Mouse (Mus musculus) T-helper 17 cell (primary cell): ENCODE measurements around the gene Gpr35.
"Not testable (repeated sequence)": the region's sequence is repeated elsewhere in the genome, so short reads cannot be mapped to it uniquely, and the experiment has no call there.

Source experiments
- in situ Hi-C, 2 experiments: fragments of 300-600 bp; cut with MboI, MseI; formaldehyde crosslinking; loops; 1 replicate in 1 of 2; 2 replicates in 1 of 2; pipeline ENCODE4 v1.15.1; 2025; ENCODE audit warnings: high pct_unique_total_duplicates in 2 of 2

The Gpr35 gene

DNA sequence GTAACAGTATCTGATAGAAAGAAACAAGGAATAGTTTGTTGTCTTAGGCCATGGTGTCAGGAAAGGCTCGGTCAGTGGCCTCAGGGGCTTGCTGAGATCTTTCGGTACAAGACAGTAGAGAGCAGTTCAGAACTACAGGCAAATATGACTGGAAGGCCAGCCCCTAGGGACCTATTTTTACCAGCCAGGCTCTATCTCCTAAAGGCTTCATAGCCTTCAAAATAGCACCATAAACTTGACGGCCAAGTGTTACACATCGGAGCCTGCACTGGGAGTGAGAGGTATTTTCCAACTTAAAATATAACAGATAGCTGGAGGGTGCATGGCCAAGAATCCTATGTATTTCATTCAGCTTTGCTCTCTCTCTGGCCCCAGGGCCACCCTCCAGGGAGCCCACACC, 29.2 kb upstream of the Gpr35 start:
- in situ Hi-C loops: loop anchor here (25.0 kb wide), 2 partner anchors 1116 to 1834 kb away; no protein-coding TSS in a partner anchor

DNA sequence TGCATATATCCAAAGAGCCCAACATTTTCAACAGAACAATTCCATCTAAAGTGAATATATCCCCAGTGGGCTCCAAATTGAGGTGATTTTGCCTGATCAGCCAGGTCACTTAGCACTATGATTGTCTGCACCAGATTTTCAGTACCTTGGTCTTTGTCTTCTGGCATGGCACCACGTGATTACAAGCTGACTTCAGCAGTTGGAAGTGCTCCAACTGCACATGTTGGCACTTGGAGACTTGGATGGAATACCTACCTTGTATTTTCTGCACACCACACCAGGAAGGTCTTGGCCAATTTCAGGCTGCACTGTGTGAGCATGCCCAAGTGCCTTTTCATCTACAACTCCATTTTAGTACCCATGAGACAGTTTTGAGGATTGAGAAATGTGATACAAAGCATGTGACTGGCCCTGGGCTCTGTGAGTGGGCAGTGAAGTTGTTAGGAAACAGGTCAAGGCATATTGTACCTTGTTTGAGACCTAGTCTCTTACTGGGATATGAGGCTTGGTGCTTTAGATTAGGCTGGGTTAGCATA, 20.4 kb upstream of the Gpr35 start:
- in situ Hi-C loops: loop anchor here in 1 of 2 experiments (25.0 kb wide), 1 partner anchor 1107 kb away; no protein-coding TSS in a partner anchor

GRCm38 (mm10) chr1:92933611-92934010, 17.1 kb upstream of the Gpr35 start:
- in situ Hi-C loops: loop anchor here in 1 of 2 experiments (25.0 kb wide), 1 partner anchor 1104 kb away; no protein-coding TSS in a partner anchor

GRCm38 (mm10) chr1:92934182-92934827, 16.4 kb upstream of the Gpr35 start, which contains the start of gene Capn10:
Gene Capn10, plus strand, starts transcription at chr1:92934376.
- in situ Hi-C loops: loop anchor here in 1 of 2 experiments (25.0 kb wide), 1 partner anchor 1103 kb away; no protein-coding TSS in a partner anchor

- in situ Hi-C loops: loop anchor here in 1 of 2 experiments (25.0 kb wide), 1 partner anchor 1102 kb away; no protein-coding TSS in a partner anchor
Measured at GRCm38 (mm10) chr1:92935054-92935962, 15.4 kb upstream of the Gpr35 start.

DNA sequence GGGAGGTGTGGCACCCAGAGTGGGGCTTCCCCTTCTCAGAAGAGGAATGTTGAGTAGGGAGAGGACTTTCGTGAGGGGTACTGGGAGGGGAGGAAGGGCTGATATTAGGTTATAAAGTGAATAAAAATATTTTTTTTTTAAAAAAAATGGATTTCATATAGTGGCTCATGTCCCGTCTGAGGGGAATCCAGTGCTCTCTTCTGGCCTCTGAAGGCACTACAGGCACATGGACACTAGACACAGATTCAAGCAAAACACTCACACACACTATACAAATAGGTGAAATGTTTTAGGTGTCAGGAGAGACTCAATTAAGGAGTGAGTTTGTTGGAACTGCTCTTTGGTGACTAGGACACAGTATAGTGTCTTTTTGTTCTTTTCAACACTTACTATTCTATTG, 14.7 kb upstream of the Gpr35 start:
- in situ Hi-C loops: loop anchor here in 1 of 2 experiments (25.0 kb wide), 1 partner anchor 1101 kb away; no protein-coding TSS in a partner anchor

DNA sequence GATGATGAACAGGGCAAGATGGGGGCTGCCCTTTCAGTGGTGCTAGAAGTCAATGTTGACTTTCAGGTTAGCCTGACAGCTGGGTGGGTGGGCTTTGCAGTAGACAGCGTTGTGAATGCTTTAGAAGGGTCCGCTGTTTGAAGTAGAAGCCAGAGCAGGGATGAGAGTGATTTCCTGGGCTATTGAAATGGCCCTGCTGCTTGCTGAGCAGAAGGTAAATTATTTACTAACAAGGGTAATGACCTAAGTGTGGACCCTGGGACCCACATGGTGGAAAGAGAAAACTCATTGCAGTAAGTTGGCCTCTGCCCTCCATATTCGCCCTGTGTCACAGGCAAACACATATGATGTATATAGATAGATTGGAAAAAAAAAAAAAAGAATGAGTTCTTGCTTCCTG, 14.2 kb upstream of the Gpr35 start:
- in situ Hi-C loops: loop anchor here in 1 of 2 experiments (25.0 kb wide), 1 partner anchor 1101 kb away; no protein-coding TSS in a partner anchor

DNA sequence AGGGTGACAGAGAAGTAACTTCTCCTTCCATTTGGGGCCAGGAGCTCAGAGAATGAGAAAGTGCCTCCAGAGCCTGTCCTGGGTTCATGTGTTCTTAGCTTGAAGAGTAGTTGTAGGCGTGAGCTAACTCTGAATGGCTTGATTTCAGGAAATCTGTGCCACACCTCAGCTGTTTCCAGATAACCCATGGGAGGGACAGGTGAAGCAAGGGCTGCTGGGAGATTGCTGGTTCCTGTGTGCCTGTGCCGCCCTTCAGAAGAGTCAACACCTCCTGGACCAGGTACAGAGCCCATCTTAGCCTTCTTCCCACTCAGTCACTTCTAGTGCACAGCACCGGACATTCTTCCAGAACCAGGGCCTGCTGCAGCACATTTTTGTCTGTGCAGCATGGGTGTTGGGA, 12.9 kb upstream of the Gpr35 start:
- in situ Hi-C loops: loop anchor here in 1 of 2 experiments (25.0 kb wide), 1 partner anchor 1100 kb away; no protein-coding TSS in a partner anchor

DNA sequence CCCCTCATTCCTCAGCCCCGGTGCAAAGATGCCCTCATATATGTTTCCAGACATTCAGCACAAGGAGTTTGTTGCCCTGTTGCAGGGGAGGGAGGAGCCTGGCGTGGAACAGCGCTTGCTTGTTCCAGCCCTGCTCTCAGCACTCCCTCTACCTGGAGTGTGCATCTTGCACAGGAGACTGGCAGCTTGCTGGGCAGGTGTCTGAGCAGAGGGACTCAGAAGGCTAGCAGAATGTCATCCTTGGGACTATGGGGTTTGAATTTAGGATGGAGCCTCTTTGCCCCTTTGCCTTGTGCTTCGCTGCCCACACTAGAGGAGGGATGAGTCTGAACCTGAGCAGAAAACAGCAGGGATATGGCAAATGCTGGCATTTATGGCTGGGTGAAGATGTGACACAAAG, 10.9 kb upstream of the Gpr35 start:
- in situ Hi-C loops: loop anchor here in 1 of 2 experiments (25.0 kb wide), 1 partner anchor 1098 kb away; no protein-coding TSS in a partner anchor

DNA sequence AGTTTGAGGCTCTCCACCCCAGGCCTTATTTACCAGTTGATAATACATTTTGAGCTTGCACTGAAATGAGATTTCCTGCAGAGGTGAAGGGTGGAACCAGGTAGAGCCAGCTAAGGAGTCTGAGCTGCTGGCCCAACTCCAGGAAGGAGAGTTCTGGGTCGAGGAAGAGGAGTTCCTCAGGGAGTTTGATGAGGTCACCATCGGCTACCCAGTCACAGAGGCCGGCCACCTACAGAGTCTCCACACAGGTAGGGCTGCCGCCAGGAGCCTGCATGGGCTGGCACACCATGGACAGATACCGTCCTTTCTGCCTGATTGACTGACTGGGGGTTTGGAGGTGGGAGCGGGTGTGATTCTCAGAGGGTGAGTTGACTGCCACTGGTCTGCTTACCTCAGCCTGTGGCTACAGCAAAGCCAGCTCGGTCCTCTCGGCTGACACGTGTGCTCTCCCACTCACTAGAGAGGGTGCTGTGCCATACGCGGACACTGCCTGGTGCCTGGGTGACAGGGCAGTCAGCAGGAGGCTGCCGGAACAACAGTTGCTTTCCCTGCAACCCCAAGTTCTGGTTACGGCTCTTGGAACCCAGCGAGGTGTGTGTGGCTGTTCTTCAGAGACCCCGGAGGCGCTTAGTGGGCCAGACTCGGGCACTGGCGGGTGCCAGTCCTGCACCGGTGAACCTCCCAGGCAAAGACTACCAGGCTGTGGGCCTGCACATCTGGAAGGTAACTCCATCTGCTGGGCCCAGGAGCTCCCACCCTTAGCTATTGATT, 7.3 kb upstream of the Gpr35 start:
- in situ Hi-C loops: loop anchor here in 1 of 2 experiments (25.0 kb wide), 1 partner anchor 1094 kb away; no protein-coding TSS in a partner anchor

- in situ Hi-C loops: loop anchor here in 1 of 2 experiments (25.0 kb wide), 1 partner anchor 1089 kb away; no protein-coding TSS in a partner anchor
Measured at GRCm38 (mm10) chr1:92947966-92948365, 2.7 kb upstream of the Gpr35 start.

DNA sequence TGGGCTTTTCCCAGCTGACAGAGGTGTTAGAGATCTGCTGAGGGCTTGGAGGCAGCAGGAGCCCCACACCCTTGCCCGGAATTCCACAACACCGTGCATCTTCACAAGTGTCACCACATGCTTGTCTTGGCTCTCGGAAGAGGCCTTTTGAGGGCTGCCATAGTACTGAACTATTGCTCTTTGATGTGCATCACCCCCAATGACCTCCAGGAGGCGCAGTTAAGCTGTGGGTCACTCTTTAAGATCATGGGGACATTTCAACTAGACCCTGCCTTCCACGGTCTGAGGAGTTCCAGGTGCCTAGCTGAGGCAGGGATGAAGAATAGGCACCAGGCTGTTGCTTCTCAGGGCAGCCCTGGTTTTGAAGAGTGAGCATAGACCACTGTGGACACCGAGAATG, 1.2 kb upstream of the Gpr35 start:
- in situ Hi-C loops: loop anchor here in 1 of 2 experiments (25.0 kb wide), 1 partner anchor 1088 kb away; no protein-coding TSS in a partner anchor

GRCm38 (mm10) chr1:92953641-92954040, 3.0 kb downstream of the Gpr35 start:
- in situ Hi-C loops: no loop called here

GRCm38 (mm10) chr1:92956571-92957335, 6.1 kb downstream of the Gpr35 start:
- in situ Hi-C loops: not testable (repeated sequence)

- in situ Hi-C loops: no loop called here
Measured at GRCm38 (mm10) chr1:92958999-92959398, 8.3 kb downstream of the Gpr35 start.

GRCm38 (mm10) chr1:92970791-92971190, 20.1 kb downstream of the Gpr35 start:
- in situ Hi-C loops: not testable (repeated sequence)

DNA sequence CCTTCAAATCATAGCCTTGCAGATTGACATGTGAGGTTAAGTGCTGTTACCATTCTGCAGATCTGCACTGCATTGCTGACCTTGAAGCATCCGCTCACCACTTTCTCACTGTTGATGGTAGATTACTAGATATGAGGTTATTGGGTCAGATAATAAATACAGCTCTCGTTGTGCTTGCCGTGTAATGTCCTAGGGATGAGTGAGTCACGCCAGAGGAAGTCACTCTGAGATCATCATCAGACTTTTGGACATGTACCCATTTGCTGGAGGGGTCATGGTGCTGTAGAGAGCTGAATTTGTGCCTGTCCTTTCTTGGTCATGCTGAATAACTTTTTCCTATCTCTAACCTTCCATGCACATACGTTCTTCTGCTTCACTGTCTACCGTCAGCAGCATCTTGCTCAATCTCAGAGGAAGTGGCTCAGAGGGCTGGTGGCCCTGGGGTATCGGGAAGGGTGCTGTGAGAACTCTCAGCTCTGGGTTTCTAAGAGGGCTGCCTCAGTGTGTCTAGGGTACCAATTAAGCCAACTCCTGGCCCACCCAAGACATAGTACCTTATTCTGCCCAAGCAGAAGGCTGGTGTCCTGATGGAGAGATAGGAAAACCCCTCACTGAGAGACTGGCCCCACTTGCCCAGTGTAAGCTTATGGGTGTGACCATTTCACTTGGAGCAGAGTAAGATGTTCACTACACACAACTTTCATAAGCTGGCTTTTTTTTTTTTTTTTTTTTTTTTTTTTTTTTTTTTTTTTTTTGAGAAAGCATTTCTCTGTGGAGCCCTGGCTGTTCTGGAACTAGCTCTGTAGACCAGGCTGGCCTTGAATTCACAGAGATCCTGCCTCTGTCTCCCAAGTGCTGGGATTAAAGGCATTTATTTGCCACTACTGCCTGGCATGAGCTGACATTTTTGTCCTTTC, 21.5 kb downstream of the Gpr35 start:
- in situ Hi-C loops: no loop called here

DNA sequence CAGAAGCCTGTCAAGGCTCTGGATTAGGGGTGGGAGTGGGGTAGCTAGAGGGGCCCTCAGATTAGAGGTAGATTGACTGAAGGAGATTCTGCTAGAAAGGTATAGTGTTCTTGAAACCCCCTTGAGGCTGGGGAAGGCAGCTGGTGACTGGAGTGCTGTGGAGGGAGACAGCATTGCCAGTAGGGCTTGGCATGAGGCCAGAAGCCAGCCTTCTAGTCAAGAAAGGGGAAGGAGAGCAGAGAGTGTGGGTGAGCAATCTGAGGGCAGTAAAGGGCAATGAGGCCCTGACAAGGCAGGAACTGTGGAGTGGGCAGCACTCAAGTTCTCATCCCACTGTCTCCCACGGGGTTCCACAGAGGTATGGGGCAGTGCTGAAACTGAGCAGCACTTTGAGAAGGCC, 22.2 kb downstream of the Gpr35 start:
- in situ Hi-C loops: no loop called here

DNA sequence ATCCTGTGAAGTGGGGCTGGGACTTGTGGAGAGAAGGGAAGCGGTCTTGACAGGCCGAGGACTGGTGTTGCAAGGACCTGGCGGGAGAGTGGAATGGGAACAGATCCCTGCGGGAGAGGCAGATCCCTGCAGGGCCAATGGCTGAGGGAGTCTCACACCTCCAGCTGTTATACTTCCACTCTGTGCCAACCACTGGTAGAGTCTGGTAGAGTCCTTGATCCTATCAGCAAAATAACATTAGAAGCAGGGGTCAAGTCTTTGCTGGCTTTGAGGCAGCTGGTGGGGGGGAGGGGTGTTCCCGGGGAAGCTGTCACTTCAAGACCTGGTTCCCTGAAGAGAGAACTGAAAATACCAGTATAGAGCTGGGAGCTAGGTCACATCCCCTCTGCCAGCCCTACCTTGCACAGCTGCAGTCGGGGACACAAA, 25.5 kb downstream of the Gpr35 start:
- in situ Hi-C loops: no loop called here
